Mouse (Mus musculus) stomach, postnatal 0 days (tissue): ENCODE measurements around the gene Ercc2. TPM values are rescaled to one million over a fixed set of nuclear protein-coding genes. Genes with fewer than 3 reads are reported as not detected.

Experiments used
- ATAC-seq: fragments of 200-750 bp; cut with Nextera tagmentation; 2 replicates; pipeline ENCODE4 v1.8.0; 2017; ENCODE audit not compliant: low FRiP score, low TSS enrichment
- DNase-seq: peaks from one replicate; pipeline ENCODE4 v3.0.0-alpha.2; 2016; ENCODE audit warnings: low spot score
- H3K27ac ChIP-seq: fragments of 300-500 bp; sonication (generic); replicated peaks from 2 replicates; pipeline ENCODE4 v1.5.1; 2014; ENCODE audit warnings: mild to moderate bottlenecking, control low read depth
- H3K27me3 ChIP-seq: fragments of 300-500 bp; sonication (generic); 2 replicates; pipeline ENCODE4 v1.6.1; 2014; ENCODE audit warnings: low read length; ENCODE audit not compliant: control insufficient read depth, insufficient read depth
- H3K36me3 ChIP-seq: fragments of 300-500 bp; sonication (generic); 2 replicates; pipeline ENCODE4 v1.6.1; 2014; ENCODE audit warnings: low read length, mixed read lengths; ENCODE audit not compliant: control insufficient read depth, insufficient read depth
- H3K4me1 ChIP-seq: fragments of 300-500 bp; sonication (generic); replicated peaks from 2 replicates; pipeline ENCODE4 v1.6.1; 2014; ENCODE audit warnings: antibody characterized with exemption; ENCODE audit not compliant: control insufficient read depth, insufficient read depth
- H3K4me2 ChIP-seq: fragments of 300-500 bp; sonication (generic); replicated peaks from 2 replicates; pipeline ENCODE4 v1.6.1; 2014; ENCODE audit warnings: low read depth, mild to moderate bottlenecking, control low read depth, moderate library complexity
- H3K4me3 ChIP-seq: fragments of 300-500 bp; sonication (generic); 2 replicates; pipeline ENCODE4 v1.5.1; 2014; ENCODE audit warnings: low read depth, low read length, control low read depth
- H3K9ac ChIP-seq: fragments of 300-500 bp; sonication (generic); 2 replicates; pipeline ENCODE4 v1.6.1; 2014; ENCODE audit warnings: mild to moderate bottlenecking, low read length, control low read depth, mixed read lengths
- H3K9me3 ChIP-seq: fragments of 300-500 bp; sonication (generic); 2 replicates; pipeline ENCODE4 v1.6.1; 2016; ENCODE audit warnings: low read length; ENCODE audit not compliant: control insufficient read depth
- CTCF ChIP-seq: IDR thresholded peaks from 2 replicates; pipeline ENCODE4 v1.5.1; 2016; ENCODE audit warnings: antibody characterized with exemption, low read depth, mild to moderate bottlenecking, moderate library complexity
- EP300 ChIP-seq: optimal IDR thresholded peaks from 2 replicates; pipeline ENCODE3; 2016; ENCODE audit warnings: antibody characterized with exemption
- WGBS: fragments of 180-500 bp; shearing (Covaris S2); extraction: QIAGEN DNeasy Blood & Tissue Kit; methylation state at CpG from one replicate; pipeline ENCODE4 v1.1.7; 2014; 5-methylcytosine and 5-hydroxymethylcytosine counted together
- polyA plus RNA-seq: library from polyadenylated mRNA; unstranded; fragments of >200 nt; fragmentation: Nextera tagmentation; extraction: Ambion mirVana; gene quantifications from 2 replicates; pipeline ENCODE4 v1.2.1, GENCODE M21; 2015

Ercc2 gene
- polyA plus RNA-seq, 1 experiment from 2014 or later = 6.0 TPM

GRCm38 (mm10) chr7:19356311-19356710 is 25.5 kb upstream of the Ercc2 start:
- H3K4me3 ChIP-seq = no peak overlapping the region
- ATAC-seq (no peak), DNase-seq (no peak)
- H3K36me3 ChIP-seq = peaks cover 4% of the 10 kb centered on the region; the same call in 1 of the 2 replicates
- H3K9ac ChIP-seq = no peak overlapping the region
- no peaks in the 10 kb centered on the region for H3K27me3 ChIP-seq
- H3K4me1 ChIP-seq = 0 out of 2 replicates have a peak, but pooled peaks cover 3% of the 10 kb centered on the region
- H3K9me3 ChIP-seq = no peaks in the 10 kb centered on the region
- TF ChIP-seq CTCF (no peak), EP300 (no peak)
- no peak overlapping the region for H3K4me2 ChIP-seq
- WGBS = 63% methylated on average over 10 of the region's 10 CpGs
- no peak overlapping the region for H3K27ac ChIP-seq

GRCm38 (mm10) chr7:19357381-19358375 is 24.1 kb upstream of the Ercc2 start:
- TF ChIP-seq EP300 = no peak
- TF ChIP-seq CTCF = no peak
- Histone ChIP-seq H3K4me3 (no peak overlapping the region), H3K4me1 (peaks cover 3% of the 10 kb centered on the region; the same call in 1 of the 2 replicates), H3K9me3 (no peaks in the 10 kb centered on the region), H3K9ac (no peak overlapping the region), H3K4me2 (peak overlapping the region; percentile 92), H3K27ac (no peak overlapping the region), H3K27me3 (no peaks in the 10 kb centered on the region), H3K36me3 (peaks cover 4% of the 10 kb centered on the region; the same call in 1 of the 2 replicates)
- ATAC-seq (no peak), DNase-seq (no peak)
- 88% methylated on average over 25 of the region's 25 CpGs for WGBS

GRCm38 (mm10) chr7:19358634-19359033 is 23.2 kb upstream of the Ercc2 start:
- no peaks in the 10 kb centered on the region for H3K9me3 ChIP-seq
- no peak for TF ChIP-seq EP300
- TF ChIP-seq CTCF = no peak
- H3K27ac ChIP-seq = no peak overlapping the region
- ATAC-seq = no peak
- peak overlapping the region; percentile 67 for H3K9ac ChIP-seq
- 11% methylated on average over 13 of the region's 13 CpGs for WGBS
- H3K4me1 ChIP-seq = peaks cover 3% of the 10 kb centered on the region; the same call in 1 of the 2 replicates
- H3K27me3 ChIP-seq = no peaks in the 10 kb centered on the region
- peak overlapping the region; percentile 73 for H3K4me3 ChIP-seq
- H3K4me2 ChIP-seq = peak overlapping the region; percentile 92
- peaks cover 4% of the 10 kb centered on the region; the same call in 1 of the 2 replicates for H3K36me3 ChIP-seq
- no peak for DNase-seq

- ATAC-seq = peak; percentile 56
Observed at GRCm38 (mm10) chr7:19359299-19359891, 22.4 kb upstream of the Ercc2 start, which contains the start of the genes Cd3eap and Ppp1r13l. Gene Cd3eap (minus strand): TSS chr7:19359483. Gene Ppp1r13l (plus strand): TSS chr7:19359749.

GRCm38 (mm10) chr7:19359892-19360641 is 21.7 kb upstream of the Ercc2 start:
- peak; percentile 81 for DNase-seq
- ATAC-seq = peak; percentile 52
- Histone ChIP-seq H3K4me2 (peak overlapping the region; percentile 92), H3K9ac (peak overlapping the region; percentile 73), H3K36me3 (no peaks in the 10 kb centered on the region), H3K4me1 (peaks cover 3% of the 10 kb centered on the region; the same call in 1 of the 2 replicates), H3K27ac (peak overlapping the region; percentile 88), H3K9me3 (no peaks in the 10 kb centered on the region), H3K27me3 (no peaks in the 10 kb centered on the region), H3K4me3 (peak overlapping the region; percentile 73)
- under 1% methylated on average over 43 of the region's 45 CpGs for WGBS
- no peak for TF ChIP-seq CTCF
- TF ChIP-seq EP300 = no peak

More at GRCm38 (mm10) chr7:19359299-19359891, 22.4 kb upstream of the Ercc2 start, which contains the start of the genes Cd3eap and Ppp1r13l:
- Histone ChIP-seq H3K36me3 (peaks cover 2% of the 10 kb centered on the region; the same call in 1 of the 2 replicates), H3K4me3 (peak within 1 kb of the TSS; percentile 73), H3K9ac (peak within 1 kb of the TSS; percentile 73), H3K27ac (peak within 1 kb of the TSS; percentile 88), H3K4me2 (peak within 1 kb of the TSS; percentile 92), H3K9me3 (no peaks in the 10 kb centered on the region), H3K27me3 (no peaks in the 10 kb centered on the region), H3K4me1 (peaks cover 3% of the 10 kb centered on the region; the same call in 1 of the 2 replicates)
- WGBS = under 1% methylated on average over 31 of the region's 31 CpGs
- peak; percentile 88 for DNase-seq
- peak; percentile 16 for TF ChIP-seq EP300
- no peak for TF ChIP-seq CTCF
